Mouse (Mus musculus) activated CD4-positive, CD25-positive, alpha-beta regulatory T cell (primary cell): Measurements from ENCODE around the gene Gm6882. TPM values are rescaled to one million over a fixed set of nuclear protein-coding genes. Genes with fewer than 3 reads are reported as not detected.

Experiments
- polyA plus RNA-seq, 2 experiments: library from polyadenylated mRNA; unstranded; fragments of 100-300 nt; shearing (Covaris generic); gene quantifications; one replicate each; pipeline ENCODE4 v1.2.1; 2017

Gm6882 gene
- polyA plus RNA-seq = under 1 TPM; 0.12 to 0.23 TPM

DNA sequence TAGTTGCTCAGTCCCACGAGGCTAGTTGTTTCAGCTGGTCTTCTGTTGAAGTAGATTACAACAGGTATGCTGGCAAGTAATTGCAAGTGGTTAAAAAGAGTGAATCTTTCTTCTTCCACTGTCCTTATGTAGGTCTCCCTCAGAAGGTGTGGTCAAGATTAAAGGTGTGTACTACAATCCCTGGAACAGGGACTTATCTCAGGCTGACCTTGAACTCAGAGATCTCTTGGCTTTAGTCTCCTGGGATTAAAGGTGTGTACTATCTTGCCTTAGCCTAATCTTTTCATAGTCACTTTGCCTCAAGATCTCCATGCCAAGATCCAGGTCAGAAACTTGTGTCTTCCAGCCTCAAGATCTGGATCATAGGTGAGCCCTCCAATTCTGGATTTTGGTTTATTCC lies at the start of gene Gm6882:
Gene Gm6882 (minus strand): TSS at position 101 of the 400 bp plus-strand sequence.

Other genes starting within 250 kb of the Gm6882 start
- gene Gm5157, start 242.3 kb downstream of the Gm6882 start, polyA plus RNA-seq = not detected
- not detected for gene Vmn1r124, start 172.1 kb downstream of the Gm6882 start, polyA plus RNA-seq
- not detected for gene Vmn1r125, start 160.6 kb downstream of the Gm6882 start, polyA plus RNA-seq
- gene Vmn1r126, start 131.3 kb downstream of the Gm6882 start, polyA plus RNA-seq = not detected
- gene Vmn1r127, start 112.9 kb downstream of the Gm6882 start, polyA plus RNA-seq = not detected
- gene Vmn1r128, start 83.4 kb downstream of the Gm6882 start, polyA plus RNA-seq = not detected
- gene Vmn1r129, start 71.5 kb downstream of the Gm6882 start, polyA plus RNA-seq = not detected
- not detected for gene Vmn1r130, start 79.0 kb upstream of the Gm6882 start, polyA plus RNA-seq
- not detected for gene Vmn1r131, start 113.3 kb upstream of the Gm6882 start, polyA plus RNA-seq
- gene Vmn1r132, start 181.3 kb upstream of the Gm6882 start, polyA plus RNA-seq = not detected